Comparison of ENCODE assay signal across 23 mouse cellular contexts in genomic region chr7:130800681-130801080, GRCm38 (mm10). TPM values are rescaled to one million over a fixed set of nuclear protein-coding genes. Genes with fewer than 3 reads are reported as not detected.
DNase-seq lines count a peak whose midpoint lies in the region; ATAC-seq and TF ChIP-seq lines count a peak whose summit lies in the region.
"Had no signal": no experiment of that assay in that cellular context is flagged by ENCODE, and none has a peak within 500 bp of the region (broad histone marks: within the 10 kb centered on the region; RNA-seq: fewer than 3 reads in every experiment).

No protein-coding gene starts in this region.

- no peaks in the 10 kb centered on the region for H3K36me3 ChIP-seq in heart, embryonic 10.5 days
- no peaks in the 10 kb centered on the region for H3K36me3 ChIP-seq in heart, embryonic 11.5 days (ENCODE audit: control insufficient read depth, insufficient read depth, low read length)
- H3K36me3 ChIP-seq in small intestine, adult 2 months (ENCODE audit: control insufficient read depth, insufficient read depth, low read length), result no peaks in the 10 kb centered on the region
- no peaks in the 10 kb centered on the region for H3K36me3 ChIP-seq in hindbrain, embryonic 11.5 days (ENCODE audit: control insufficient read depth, insufficient read depth, low read length)
- H3K36me3 ChIP-seq: embryonic facial prominence, embryonic 10.5 days; lung, embryonic 15.5 days; midbrain, embryonic 12.5 days; stomach, embryonic 15.5 days had no signal

- no peak overlapping the region for H3K4me3 ChIP-seq in heart, embryonic 10.5 days
- H3K4me3 ChIP-seq in heart, embryonic 11.5 days (ENCODE audit: low read depth, low read length), result no peak overlapping the region
- H3K4me3 ChIP-seq in small intestine, adult 2 months (ENCODE audit: low read depth, low read length), result no peak overlapping the region
- H3K4me3 ChIP-seq in hindbrain, embryonic 11.5 days (ENCODE audit: low read depth, low read length), result no peak overlapping the region
- H3K4me3 ChIP-seq: embryonic facial prominence, embryonic 10.5 days; gastrocnemius, adult 2 months; lung, embryonic 15.5 days; midbrain, embryonic 12.5 days; stomach, embryonic 15.5 days had no signal

- H3K4me1 ChIP-seq in heart, embryonic 10.5 days, result peaks cover 24% of the 10 kb centered on the region
- H3K4me1 ChIP-seq in heart, embryonic 11.5 days (ENCODE audit: control insufficient read depth, insufficient read depth, low read length), result no peaks in the 10 kb centered on the region
- peaks cover 26% of the 10 kb centered on the region for H3K4me1 ChIP-seq in small intestine, adult 2 months (ENCODE audit: control insufficient read depth, insufficient read depth, insufficient read length, low read length)
- no peaks in the 10 kb centered on the region for H3K4me1 ChIP-seq in hindbrain, embryonic 11.5 days (replicated peaks; ENCODE audit: control insufficient read depth, insufficient read depth, low read length)
- H3K4me1 ChIP-seq: lung, embryonic 15.5 days; midbrain, embryonic 12.5 days had no signal

- H3K27ac ChIP-seq in heart, embryonic 10.5 days, result peak overlapping the region; percentile 49; the same call in 1 of the 2 replicates
- no peak overlapping the region for H3K27ac ChIP-seq in heart, embryonic 11.5 days (ENCODE audit: low read depth, low read length)
- peak overlapping the region; percentile 6 for H3K27ac ChIP-seq in small intestine, adult 2 months (ENCODE audit: insufficient read depth, low read depth, low read length)
- H3K27ac ChIP-seq in hindbrain, embryonic 11.5 days (ENCODE audit: low read depth, low read length), result no peak overlapping the region
- H3K27ac ChIP-seq: embryonic facial prominence, embryonic 10.5 days; gastrocnemius, adult 2 months; liver, embryonic 14.5 days; lung, embryonic 15.5 days; macrophage; midbrain, embryonic 12.5 days; stomach, embryonic 15.5 days had no signal

- TF ChIP-seq POLR2A in small intestine, adult 2 months (IDR thresholded peaks at IDR 0.05; ENCODE audit: low read depth, low read length), result no peak

- no peaks in the 10 kb centered on the region for H3K9me3 ChIP-seq in heart, embryonic 10.5 days
- H3K9me3 ChIP-seq in heart, embryonic 11.5 days (replicated peaks; ENCODE audit: control insufficient read depth, low read length), result no peaks in the 10 kb centered on the region
- H3K9me3 ChIP-seq in hindbrain, embryonic 11.5 days (ENCODE audit: control insufficient read depth, low read length), result no peaks in the 10 kb centered on the region
- H3K9me3 ChIP-seq: embryonic facial prominence, embryonic 10.5 days; lung, embryonic 15.5 days; midbrain, embryonic 12.5 days; stomach, embryonic 15.5 days had no signal

- no peak for DNase-seq in heart, embryonic 10.5 days (ENCODE audit: low spot score)
- DNase-seq in CD4-positive helper T cell, adult 2 months (ENCODE audit: low read depth, low spot score), result peak; percentile 39
- peak; percentile 64 for DNase-seq in induced T-regulatory cell, adult 2 months (ENCODE audit: low read depth)
- no peak for DNase-seq in adrenal gland, adult 18-20 months (ENCODE audit: low spot score in 2 of 2)
- DNase-seq in gastrocnemius, postnatal 14 days, result no peak
- DNase-seq in hindbrain, embryonic 11.5 days (ENCODE audit: low spot score), result no peak
- DNase-seq: adrenal gland, postnatal 36 days; cerebellum, adult 9-10 months; gastrocnemius, adult 2 months; kidney, postnatal 4 days; right cerebral cortex, postnatal 14 days; spleen, adult 18-20 months had no signal

- WGBS in heart, embryonic 10.5 days, result 72% methylated on average over 4 of the region's 4 CpGs
- WGBS in heart, embryonic 11.5 days (ENCODE audit: insufficient replicate concordance), result 59% methylated on average over 4 of the region's 4 CpGs
- 21% methylated on average over 4 of the region's 4 CpGs for WGBS in small intestine, adult 2 months
- WGBS in hindbrain, embryonic 11.5 days, result 73% methylated on average over 4 of the region's 4 CpGs

- no peak for ATAC-seq in heart, embryonic 11.5 days (replicated peaks; ENCODE audit: insufficient number of reproducible peaks, low FRiP score, low TSS enrichment)
- ATAC-seq in hindbrain, embryonic 11.5 days (ENCODE audit: low FRiP score), result no peak
- ATAC-seq: hindbrain, embryonic 16.5 days; intestine, postnatal 0 days had no signal

- no peak overlapping the region for H3K4me2 ChIP-seq in heart, embryonic 11.5 days
- no peak overlapping the region for H3K4me2 ChIP-seq in hindbrain, embryonic 11.5 days (replicated peaks; ENCODE audit: low read depth, low read length)
- H3K4me2 ChIP-seq: lung, embryonic 15.5 days; midbrain, embryonic 12.5 days; stomach, embryonic 15.5 days had no signal

- intact Hi-C loops in gastrocnemius, postnatal 14 days (cut with DNase I; ENCODE audit: low total_unique reads), result no loop called here

- H3K27me3 ChIP-seq in heart, embryonic 10.5 days (ENCODE audit: insufficient read depth, poor library complexity, severe bottlenecking), result no peaks in the 10 kb centered on the region
- H3K27me3 ChIP-seq in heart, embryonic 11.5 days (ENCODE audit: control insufficient read depth, insufficient read depth, low read length), result no peaks in the 10 kb centered on the region
- H3K27me3 ChIP-seq in small intestine, adult 2 months (ENCODE audit: control insufficient read depth, insufficient read depth, low read length), result no peaks in the 10 kb centered on the region
- no peaks in the 10 kb centered on the region for H3K27me3 ChIP-seq in hindbrain, embryonic 11.5 days (ENCODE audit: control insufficient read depth, insufficient read depth, low read length)
- H3K27me3 ChIP-seq: lung, embryonic 15.5 days; midbrain, embryonic 12.5 days; stomach, embryonic 15.5 days had no signal

- no peak for TF ChIP-seq CTCF in small intestine, adult 2 months (IDR thresholded peaks at IDR 0.05; ENCODE audit: extremely low read depth, insufficient read length, insufficient replicate concordance, low read depth, low read length)

- no peak overlapping the region for H3K9ac ChIP-seq in heart, embryonic 11.5 days (ENCODE audit: low read depth, low read length)
- H3K9ac ChIP-seq in hindbrain, embryonic 11.5 days (ENCODE audit: low read depth, low read length), result no peak overlapping the region
- H3K9ac ChIP-seq: liver, embryonic 14.5 days; lung, embryonic 15.5 days; midbrain, embryonic 12.5 days; stomach, embryonic 15.5 days had no signal

RNA-seq across cellular contexts. Expression of gene Btbd16, which starts 26.8 kb away (rescaled TPM):
- polyA plus RNA-seq in heart, embryonic 10.5 days (2016; fragmentation: Nextera tagmentation; extraction: Ambion mirVana), result 0.07 and 0.40 TPM in 2 replicates
- polyA plus RNA-seq in heart, embryonic 11.5 days (2014; fragmentation: Nextera tagmentation; extraction: Ambion mirVana), result not detected in 2 replicates
- polyA plus RNA-seq in small intestine, adult 2 months (2012; rRNA removed), result 0.10 TPM in 1 of 2 replicates, not detected in the other
- total RNA-seq in adrenal gland, adult 18-20 months (2021), result not detected
- total RNA-seq in gastrocnemius, postnatal 14 days (2021), result under 1 TPM in 1 of 2 experiments, not detected in 1; 0.14 TPM
- 0.08 TPM in 1 of 2 replicates, not detected in the other for polyA plus RNA-seq in hindbrain, embryonic 11.5 days (2014; fragmentation: Nextera tagmentation; extraction: Ambion mirVana)
- total RNA-seq: adrenal gland, postnatal 36 days; gastrocnemius, adult 2 months had no signal
- polyA plus RNA-seq: hindbrain, embryonic 16.5 days; intestine, postnatal 0 days; kidney, embryonic 14.5 days; lung, embryonic 15.5 days; macrophage; midbrain, embryonic 12.5 days had no signal

Comparison
In these comparisons a context has a peak if more than half of its experiments do, and no peak if none do; other contexts are left out.
1. H3K27ac ChIP-seq: peak in heart, embryonic 10.5 days (single experiment) and small intestine, adult 2 months (single experiment); none in heart, embryonic 11.5 days (single experiment) and hindbrain, embryonic 11.5 days (single experiment).
2. DNase-seq: peak in CD4-positive helper T cell, adult 2 months (single experiment) and induced T-regulatory cell, adult 2 months (single experiment); none in heart, embryonic 10.5 days (single experiment), adrenal gland, adult 18-20 months (0 of 2), gastrocnemius, postnatal 14 days (single experiment) and hindbrain, embryonic 11.5 days (single experiment).